Mouse (Mus musculus): ENCODE results near the gene Hydin. TPM values are rescaled to one million over a fixed set of nuclear protein-coding genes. Genes with fewer than 3 reads are reported as not detected.

The Hydin gene
- polyA plus RNA-seq, 1 experiment from 2014 or later, result 0.31 TPM

DNA sequence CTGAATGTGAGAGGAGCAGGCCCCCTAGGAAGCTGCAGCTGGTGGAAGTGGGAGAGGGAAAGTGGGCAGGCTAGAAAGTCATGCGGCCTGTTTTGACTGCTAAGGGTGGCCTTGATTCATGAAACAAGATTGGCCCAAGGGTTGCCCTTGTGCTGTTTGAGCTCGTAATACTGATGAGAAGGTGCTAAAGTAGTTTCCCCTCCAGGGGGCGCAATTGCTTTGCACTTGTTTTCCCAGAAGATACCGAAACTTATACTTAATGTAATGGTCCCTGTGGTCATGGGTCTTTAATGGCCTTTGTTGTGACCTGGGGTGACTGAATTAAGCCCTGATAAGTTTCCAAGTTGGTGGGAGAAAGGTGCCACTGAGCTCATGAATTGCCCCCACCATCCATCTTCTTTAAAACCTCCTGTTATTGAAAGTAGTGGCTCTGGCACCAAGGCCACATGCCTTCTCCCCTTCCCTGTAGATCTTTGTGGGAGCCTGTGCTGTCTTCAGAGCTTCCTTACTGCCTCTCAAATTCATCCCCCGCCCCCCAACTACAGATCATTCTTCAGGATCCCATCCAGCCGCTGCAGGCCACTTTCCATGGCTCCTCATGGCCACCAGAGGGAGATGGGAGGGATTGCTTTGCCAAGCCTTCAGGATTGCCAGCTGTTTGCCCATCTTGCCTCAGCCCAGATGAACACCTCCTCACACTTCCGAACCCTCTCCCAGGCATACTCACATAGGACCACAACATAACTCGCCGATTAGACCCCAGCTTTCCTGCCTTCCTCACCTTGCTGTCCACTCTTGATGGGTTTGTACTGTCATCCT lies 362.7 kb downstream of the Hydin start:
- Histone ChIP-seq H3K27ac (no peak overlapping the region), H3K4me2 (no peak overlapping the region), H3K9me3 (replicated peaks) (no peaks in the 10 kb centered on the region), H3K27me3 (no peaks in the 10 kb centered on the region), H3K36me3 (ENCODE audit: poor library complexity, severe bottlenecking) (peaks cover 24% of the 10 kb centered on the region), H3K4me1 (no peaks in the 10 kb centered on the region; the same call in 1 of the 2 replicates), H3K9ac (no peak overlapping the region), H3K4me3 (no peak overlapping the region)
- WGBS, result 69% methylated on average over 9 of the region's 9 CpGs
- no peak for ATAC-seq

DNA sequence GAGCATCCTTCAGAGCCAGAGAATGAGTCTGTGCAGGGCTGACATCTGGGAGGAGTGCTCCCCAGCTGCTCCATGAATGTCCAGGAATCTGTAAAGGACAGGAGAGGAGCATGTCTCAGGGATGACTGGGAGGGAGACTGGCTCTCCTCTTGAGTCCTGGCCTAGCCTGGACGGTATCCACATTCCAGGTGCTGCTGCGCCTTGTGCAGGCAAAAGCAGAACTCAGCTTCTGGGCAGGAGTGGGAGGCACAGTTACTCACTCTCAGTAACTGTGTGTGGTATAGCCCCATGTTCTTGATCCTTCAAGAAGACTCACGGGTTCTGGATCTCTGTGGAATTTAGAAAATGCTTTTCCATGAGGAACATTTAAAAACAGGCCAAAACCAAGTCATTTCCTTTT lies 363.3 kb downstream of the Hydin start:
- no peak overlapping the region for H3K4me3 ChIP-seq
- H3K27me3 ChIP-seq, result no peaks in the 10 kb centered on the region
- no peaks in the 10 kb centered on the region for H3K9me3 ChIP-seq (replicated peaks)
- H3K9ac ChIP-seq, result no peak overlapping the region
- peaks cover 30% of the 10 kb centered on the region for H3K36me3 ChIP-seq (ENCODE audit: poor library complexity, severe bottlenecking)
- no peak overlapping the region for H3K27ac ChIP-seq
- no peak for ATAC-seq
- WGBS, result 91% methylated on average over 3 of the region's 3 CpGs
- H3K4me1 ChIP-seq, result no peaks in the 10 kb centered on the region; the same call in 1 of the 2 replicates
- H3K4me2 ChIP-seq, result no peak overlapping the region

DNA sequence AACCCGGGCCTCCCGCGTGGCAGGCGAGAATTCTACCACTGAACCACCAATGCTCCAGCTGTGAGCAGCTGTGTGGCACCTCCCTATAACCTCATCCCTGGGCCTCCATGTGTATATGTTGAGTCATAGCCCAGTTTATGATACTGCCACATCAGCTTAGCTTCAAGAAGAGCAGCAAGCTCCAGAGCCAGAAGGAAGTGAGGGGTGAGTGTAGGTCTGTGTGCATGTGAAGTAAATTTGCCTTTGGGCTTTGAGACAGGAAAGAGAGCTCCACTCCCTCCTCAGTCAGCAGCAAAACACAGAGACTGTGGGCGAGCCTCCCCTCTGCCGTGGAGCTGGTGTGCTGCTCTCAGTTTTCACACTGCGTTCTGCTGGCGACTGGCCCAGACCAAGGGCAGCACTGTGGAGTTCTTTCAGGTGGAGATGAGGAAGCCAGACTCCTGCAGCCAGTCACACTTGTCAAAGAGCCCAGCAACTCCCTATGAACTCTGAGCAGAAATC lies 363.8 kb downstream of the Hydin start:
- Histone ChIP-seq H3K27me3 (no peaks in the 10 kb centered on the region), H3K36me3 (ENCODE audit: poor library complexity, severe bottlenecking) (peaks cover 36% of the 10 kb centered on the region), H3K9me3 (replicated peaks) (no peaks in the 10 kb centered on the region), H3K4me1 (no peaks in the 10 kb centered on the region; the same call in 1 of the 2 replicates), H3K27ac (no peak overlapping the region), H3K4me2 (no peak overlapping the region), H3K4me3 (no peak overlapping the region), H3K9ac (no peak overlapping the region)
- 92% methylated on average over 8 of the region's 8 CpGs for WGBS
- ATAC-seq, result no peak

DNA sequence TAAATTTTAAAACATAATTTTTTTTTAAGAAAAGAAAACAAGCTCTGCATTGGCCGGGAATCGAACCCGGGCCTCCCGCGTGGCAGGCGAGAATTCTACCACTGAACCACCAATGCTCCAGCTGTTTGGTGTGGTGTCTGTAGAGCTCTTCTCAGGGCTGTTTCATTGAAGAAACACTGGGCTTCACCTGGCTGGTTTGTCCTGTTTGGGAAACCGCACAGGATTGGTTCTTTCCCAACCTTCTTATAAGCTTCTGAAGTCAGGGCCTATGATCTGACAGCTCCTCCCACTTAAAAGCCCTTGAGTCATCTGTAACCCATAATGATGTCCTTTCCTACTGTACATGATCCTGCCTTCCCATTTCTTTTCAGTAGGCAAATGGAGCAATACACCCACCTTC lies 364.4 kb downstream of the Hydin start:
- H3K4me2 ChIP-seq, result no peak overlapping the region
- H3K9me3 ChIP-seq (replicated peaks), result no peaks in the 10 kb centered on the region
- H3K27ac ChIP-seq, result no peak overlapping the region
- H3K4me1 ChIP-seq, result no peaks in the 10 kb centered on the region; the same call in 1 of the 2 replicates
- H3K9ac ChIP-seq, result no peak overlapping the region
- H3K36me3 ChIP-seq (ENCODE audit: poor library complexity, severe bottlenecking), result peaks cover 42% of the 10 kb centered on the region
- WGBS, result 98% methylated on average over 7 of the region's 7 CpGs
- H3K4me3 ChIP-seq, result no peak overlapping the region
- H3K27me3 ChIP-seq, result no peaks in the 10 kb centered on the region
- no peak for ATAC-seq

DNA sequence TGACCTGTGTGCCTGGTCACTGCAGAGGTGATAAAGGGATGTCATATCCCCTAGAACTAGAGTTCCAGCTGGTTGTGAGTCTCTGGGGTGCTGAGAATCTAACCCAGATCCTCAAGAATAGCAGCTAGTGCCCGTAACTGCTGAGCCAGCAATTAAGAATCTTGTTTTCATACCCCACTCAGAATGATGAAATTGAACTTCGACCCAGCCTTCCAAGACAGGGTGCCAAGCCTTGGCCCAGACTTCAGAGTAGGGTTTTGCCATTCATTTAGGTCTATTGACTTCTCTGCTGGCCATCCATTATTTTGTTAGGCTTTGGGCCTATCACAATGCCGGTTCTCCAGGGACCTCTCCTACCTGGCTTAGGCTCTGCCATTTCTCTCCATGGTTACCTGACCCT lies 367.0 kb downstream of the Hydin start:
- H3K27me3 ChIP-seq, result no peaks in the 10 kb centered on the region
- H3K4me3 ChIP-seq, result no peak overlapping the region
- H3K9ac ChIP-seq, result no peak overlapping the region
- 95% methylated on average over 3 of the region's 3 CpGs for WGBS
- ATAC-seq, result no peak
- no peaks in the 10 kb centered on the region for H3K9me3 ChIP-seq (replicated peaks)
- H3K4me2 ChIP-seq, result no peak overlapping the region
- peaks cover 68% of the 10 kb centered on the region for H3K36me3 ChIP-seq (ENCODE audit: poor library complexity, severe bottlenecking)
- H3K27ac ChIP-seq, result no peak overlapping the region
- H3K4me1 ChIP-seq, result no peaks in the 10 kb centered on the region; the same call in 1 of the 2 replicates

DNA sequence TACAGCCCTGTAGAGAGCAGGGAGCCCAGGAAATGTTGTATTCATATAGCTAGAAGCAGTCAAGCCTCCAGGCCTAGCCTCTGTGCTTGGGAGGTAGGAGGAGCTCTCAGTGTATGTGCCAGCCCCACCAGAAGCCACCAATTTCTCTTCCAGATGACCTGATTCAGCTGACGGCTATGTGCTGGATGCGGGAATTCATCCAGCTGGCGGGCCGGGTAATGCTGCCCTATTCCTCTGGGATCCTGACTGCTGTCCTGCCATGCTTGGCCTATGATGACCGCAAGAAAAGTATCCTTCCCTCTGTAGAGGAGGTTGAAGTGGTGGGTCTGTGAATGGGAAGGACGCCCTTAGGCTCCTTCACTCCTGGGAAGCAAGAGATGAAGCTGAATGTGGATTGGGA lies 369.4 kb downstream of the Hydin start:
- H3K4me3 ChIP-seq, result no peak overlapping the region
- H3K27me3 ChIP-seq, result no peaks in the 10 kb centered on the region
- WGBS, result 88% methylated on average over 6 of the region's 6 CpGs
- no peak overlapping the region for H3K4me2 ChIP-seq
- no peak overlapping the region for H3K9ac ChIP-seq
- no peaks in the 10 kb centered on the region for H3K4me1 ChIP-seq
- H3K36me3 ChIP-seq (ENCODE audit: poor library complexity, severe bottlenecking), result peaks cover 78% of the 10 kb centered on the region
- no peak overlapping the region for H3K27ac ChIP-seq
- H3K9me3 ChIP-seq (replicated peaks), result no peaks in the 10 kb centered on the region
- no peak for ATAC-seq

DNA sequence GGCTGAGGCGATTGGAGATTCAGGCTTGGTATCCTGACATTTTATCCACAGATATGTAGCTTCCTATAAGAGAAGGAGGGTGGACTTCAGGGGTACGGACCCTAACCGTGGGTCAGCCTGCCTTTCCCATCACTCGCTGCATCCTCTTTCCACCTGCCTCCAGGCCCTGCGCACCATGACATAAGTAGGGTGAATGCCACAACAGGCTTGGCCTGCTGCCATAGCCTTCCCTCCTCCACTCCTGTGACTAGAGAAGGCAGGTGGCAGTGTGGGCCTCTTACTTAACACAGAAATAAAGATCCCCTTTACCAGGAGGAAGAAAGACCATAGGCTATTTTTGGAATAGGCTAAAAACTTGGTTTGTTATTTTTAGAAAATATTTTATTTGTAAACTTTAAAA lies 375.6 kb downstream of the Hydin start:
- H3K4me3 ChIP-seq, result no peak overlapping the region
- 84% methylated on average over 5 of the region's 5 CpGs for WGBS

DNA sequence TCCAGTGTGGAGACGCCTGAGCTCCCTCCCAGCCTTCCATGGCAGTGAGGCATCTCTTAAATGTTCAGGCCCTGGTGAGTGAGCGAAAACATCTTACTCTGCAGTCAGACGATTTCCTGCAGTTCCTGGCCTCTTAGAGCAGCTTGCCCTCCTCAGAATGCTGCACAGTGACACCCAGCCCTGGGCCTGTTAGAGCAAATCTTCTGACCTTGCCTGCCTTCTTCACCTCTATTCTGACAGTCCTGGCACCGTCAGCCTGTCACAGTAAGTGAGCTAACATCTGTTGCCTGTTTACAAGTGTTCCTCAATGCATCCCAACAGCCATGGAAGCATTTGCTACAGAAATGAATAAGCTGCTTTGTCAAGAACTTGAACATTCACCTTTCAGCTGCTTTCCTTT lies 376.4 kb downstream of the Hydin start:
- H3K36me3 ChIP-seq (ENCODE audit: poor library complexity, severe bottlenecking), result peaks cover 42% of the 10 kb centered on the region
- H3K9ac ChIP-seq, result no peak overlapping the region
- H3K27me3 ChIP-seq, result no peaks in the 10 kb centered on the region
- no peak overlapping the region for H3K27ac ChIP-seq
- H3K9me3 ChIP-seq (replicated peaks), result no peaks in the 10 kb centered on the region
- no peak overlapping the region for H3K4me3 ChIP-seq
- no peak for ATAC-seq
- H3K4me1 ChIP-seq, result no peaks in the 10 kb centered on the region
- H3K4me2 ChIP-seq, result no peak overlapping the region
- WGBS, result 81% methylated on average over 4 of the region's 4 CpGs

More for the DNA sequence above, 375.6 kb downstream of the Hydin start:
- H3K36me3 ChIP-seq (ENCODE audit: poor library complexity, severe bottlenecking), result peaks cover 50% of the 10 kb centered on the region
- H3K4me2 ChIP-seq, result no peak overlapping the region
- no peaks in the 10 kb centered on the region for H3K4me1 ChIP-seq
- H3K27me3 ChIP-seq, result no peaks in the 10 kb centered on the region
- no peaks in the 10 kb centered on the region for H3K9me3 ChIP-seq (replicated peaks)
- ATAC-seq, result no peak
- H3K27ac ChIP-seq, result no peak overlapping the region
- H3K9ac ChIP-seq, result no peak overlapping the region

DNA sequence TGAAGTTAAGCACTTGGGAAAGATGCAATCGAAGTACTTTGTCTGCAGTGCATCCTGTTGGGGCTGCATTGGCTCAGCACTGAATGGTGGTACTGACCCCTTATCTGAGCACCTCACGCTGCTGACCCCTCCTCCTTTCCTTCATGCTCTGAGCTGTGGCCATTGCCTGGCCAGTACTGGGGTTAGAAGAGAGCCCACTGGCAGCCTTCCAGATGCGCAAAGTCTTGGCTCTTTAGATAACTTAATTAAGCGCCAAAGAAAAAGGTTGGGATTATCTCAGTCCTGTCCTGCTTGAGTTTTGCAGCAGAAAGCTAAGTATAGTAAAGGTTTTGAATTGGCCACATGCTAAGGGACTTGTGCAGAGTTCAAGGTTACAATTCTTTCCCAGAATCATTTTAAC lies 377.6 kb downstream of the Hydin start:
- WGBS, result 82% methylated on average over 4 of the region's 4 CpGs
- Histone ChIP-seq H3K9me3 (replicated peaks) (no peaks in the 10 kb centered on the region), H3K9ac (no peak overlapping the region), H3K4me2 (no peak overlapping the region), H3K4me1 (no peaks in the 10 kb centered on the region), H3K4me3 (no peak overlapping the region), H3K36me3 (ENCODE audit: poor library complexity, severe bottlenecking) (peaks cover 40% of the 10 kb centered on the region), H3K27ac (no peak overlapping the region), H3K27me3 (no peaks in the 10 kb centered on the region)
- no peak for ATAC-seq

DNA sequence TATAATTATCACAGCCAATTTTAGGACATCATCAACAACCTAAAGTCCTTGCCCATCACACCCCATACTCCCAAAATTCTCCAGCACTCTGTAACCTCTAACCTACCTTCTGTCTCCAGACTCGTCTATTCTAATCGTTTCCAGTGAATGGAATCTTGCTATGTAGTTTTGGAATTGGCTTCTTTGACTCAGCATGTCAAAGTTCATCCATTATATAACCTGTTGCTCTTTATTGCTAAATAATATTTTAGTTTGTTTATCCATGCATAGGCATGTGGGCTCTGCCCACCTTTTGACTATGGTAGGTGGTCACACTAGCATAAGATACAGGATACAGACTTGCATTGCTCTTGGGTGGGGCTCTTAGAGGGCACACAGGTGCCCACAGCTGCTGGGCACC lies 378.1 kb downstream of the Hydin start:
- no peaks in the 10 kb centered on the region for H3K9me3 ChIP-seq (replicated peaks)
- no peak overlapping the region for H3K9ac ChIP-seq
- peaks cover 41% of the 10 kb centered on the region for H3K36me3 ChIP-seq (ENCODE audit: poor library complexity, severe bottlenecking)
- ATAC-seq, result no peak
- no peak overlapping the region for H3K4me3 ChIP-seq
- H3K27me3 ChIP-seq, result no peaks in the 10 kb centered on the region
- 89% methylated on average over 2 of the region's 2 CpGs for WGBS
- no peak overlapping the region for H3K27ac ChIP-seq
- H3K4me1 ChIP-seq, result no peaks in the 10 kb centered on the region
- no peak overlapping the region for H3K4me2 ChIP-seq

DNA sequence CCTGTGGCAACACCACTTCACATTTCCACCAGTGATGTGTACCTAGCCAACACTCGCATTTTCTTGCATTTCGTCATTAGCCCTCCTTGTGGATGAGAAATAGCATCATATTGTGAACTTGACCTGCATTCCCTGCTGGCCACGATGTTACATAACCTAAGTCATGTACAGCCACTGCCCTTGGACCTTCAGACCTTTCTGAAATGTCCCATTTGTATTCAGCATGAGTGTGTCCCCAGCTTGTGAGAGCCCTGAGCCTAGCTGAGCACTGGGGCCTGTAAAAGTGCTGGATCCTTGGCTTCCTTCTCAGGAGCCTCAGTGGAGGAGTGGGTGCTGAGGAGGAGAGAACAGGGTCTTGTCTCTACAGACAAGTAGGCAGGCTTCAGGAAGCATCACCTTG lies 378.6 kb downstream of the Hydin start:
- Histone ChIP-seq H3K4me1 (no peaks in the 10 kb centered on the region), H3K9me3 (replicated peaks) (no peaks in the 10 kb centered on the region), H3K4me2 (no peak overlapping the region), H3K36me3 (ENCODE audit: poor library complexity, severe bottlenecking) (peaks cover 39% of the 10 kb centered on the region), H3K27ac (no peak overlapping the region), H3K27me3 (no peaks in the 10 kb centered on the region), H3K9ac (no peak overlapping the region), H3K4me3 (no peak overlapping the region)
- no peak for ATAC-seq
- 99% methylated on average over 3 of the region's 3 CpGs for WGBS

DNA sequence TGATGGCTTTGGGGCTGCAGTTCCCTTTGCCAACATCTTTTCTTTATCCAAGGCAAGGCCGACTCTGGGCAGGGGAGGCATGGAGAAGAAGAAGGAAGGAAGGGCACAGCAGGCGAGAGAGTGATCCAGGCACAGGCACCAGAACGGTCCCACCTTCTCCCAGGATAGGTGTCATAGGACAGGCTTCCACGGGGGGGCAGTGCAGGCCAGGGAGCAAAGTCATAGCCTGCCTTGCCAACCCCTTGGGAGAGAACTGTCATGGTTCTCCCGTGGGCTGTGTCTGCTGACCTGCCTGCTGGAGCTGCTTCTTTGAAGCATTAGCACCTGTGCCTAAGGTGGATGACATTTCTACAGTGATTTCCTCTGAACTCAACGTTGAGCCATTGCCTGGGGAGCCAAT lies 379.3 kb downstream of the Hydin start:
- Histone ChIP-seq H3K9me3 (replicated peaks) (no peaks in the 10 kb centered on the region), H3K36me3 (ENCODE audit: poor library complexity, severe bottlenecking) (peaks cover 46% of the 10 kb centered on the region), H3K9ac (no peak overlapping the region), H3K4me1 (no peaks in the 10 kb centered on the region), H3K27me3 (no peaks in the 10 kb centered on the region), H3K4me3 (no peak overlapping the region), H3K27ac (no peak overlapping the region), H3K4me2 (no peak overlapping the region)
- 45% methylated on average over 6 of the region's 6 CpGs for WGBS
- peak; percentile 55 for ATAC-seq

DNA sequence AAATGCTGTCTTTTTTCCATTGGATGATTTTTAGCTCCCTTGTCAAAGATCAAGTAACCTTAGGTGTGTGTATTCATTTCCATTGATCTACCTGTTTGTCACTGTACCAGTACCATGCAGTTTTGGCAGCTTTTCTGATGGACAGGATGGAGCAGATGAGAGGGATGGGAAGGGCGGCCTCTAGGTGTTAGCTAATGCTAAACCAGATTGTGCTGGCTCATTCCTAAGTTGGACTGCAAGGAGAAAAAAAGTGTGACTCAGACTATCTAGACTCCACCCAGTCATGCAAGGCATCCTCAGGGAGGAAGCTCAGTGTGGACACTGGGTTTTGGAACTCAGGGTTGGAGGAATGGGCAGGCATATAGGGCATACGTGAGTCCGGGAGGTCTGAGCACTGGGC lies 381.8 kb downstream of the Hydin start:
- no peak overlapping the region for H3K9ac ChIP-seq
- no peaks in the 10 kb centered on the region for H3K9me3 ChIP-seq (replicated peaks)
- H3K4me2 ChIP-seq, result no peak overlapping the region
- 96% methylated on average over 3 of the region's 3 CpGs for WGBS
- no peak overlapping the region for H3K27ac ChIP-seq
- no peaks in the 10 kb centered on the region for H3K4me1 ChIP-seq
- peaks cover 48% of the 10 kb centered on the region for H3K36me3 ChIP-seq (ENCODE audit: poor library complexity, severe bottlenecking)
- no peak overlapping the region for H3K4me3 ChIP-seq
- H3K27me3 ChIP-seq, result no peaks in the 10 kb centered on the region
- no peak for ATAC-seq

Data from forebrain, embryonic 13.5 days (tissue).